Mouse (Mus musculus) adrenal gland, adult (tissue): Measurements from ENCODE around the gene Ostf1.

ENCODE experiments used
- DNase-seq, 2 experiments: peaks; one replicate each; pipeline ENCODE4 v3.0.0; 2022 to 2023; ENCODE audit warnings: low spot score in 1 of 2; ENCODE audit not compliant: inconsistent age in 2 of 2

The Ostf1 gene

DNA sequence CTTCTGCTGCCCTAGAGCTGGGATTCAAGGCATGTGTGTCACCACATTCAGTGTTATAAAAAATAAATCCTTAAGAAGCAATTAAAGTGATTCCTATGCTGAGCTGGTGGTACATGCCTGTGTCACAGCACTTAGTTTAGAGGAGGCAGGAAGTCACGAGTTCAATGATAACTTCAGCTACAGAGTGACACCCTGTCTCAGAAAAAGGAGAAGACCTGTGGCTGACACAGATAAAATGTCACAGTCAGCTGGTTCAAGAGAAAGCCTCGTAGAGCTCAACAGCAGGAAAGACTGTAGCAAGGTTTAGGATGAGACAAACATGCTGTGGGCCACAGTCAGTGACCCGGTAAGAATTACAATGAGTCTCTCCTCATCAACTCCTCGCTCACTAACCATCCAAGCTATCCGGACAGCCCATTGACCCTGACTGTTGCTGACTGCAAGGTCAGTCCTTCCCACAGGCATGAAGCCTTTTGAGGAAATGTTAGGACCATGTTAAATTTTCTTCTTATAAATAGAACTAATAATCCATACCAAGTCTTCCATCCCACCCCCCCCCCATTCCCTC, 15.3 kb upstream of the Ostf1 start:
- DNase-seq: peak; percentile 73 to 86

DNA sequence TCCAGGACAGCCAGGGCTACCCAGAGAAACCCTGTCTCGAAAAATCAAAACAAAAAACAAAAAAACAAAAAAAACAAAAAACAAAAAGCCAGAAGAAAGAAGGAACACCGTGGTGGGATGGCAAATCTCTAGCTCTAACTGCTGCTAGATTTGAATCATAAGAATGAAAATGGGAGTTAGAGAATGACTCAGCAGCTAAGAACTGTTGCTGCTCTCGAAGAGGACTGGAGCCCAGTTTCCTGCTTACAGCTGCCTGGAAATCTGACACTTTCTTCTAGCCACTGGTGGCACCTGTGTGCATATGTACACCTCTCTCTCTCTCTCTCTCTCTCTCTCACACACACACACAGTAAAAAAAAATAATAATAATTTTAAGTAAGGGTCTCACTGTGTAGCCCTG, 14.8 kb upstream of the Ostf1 start:
- peak in 1 of 2 experiments; percentile 45 for DNase-seq

DNA sequence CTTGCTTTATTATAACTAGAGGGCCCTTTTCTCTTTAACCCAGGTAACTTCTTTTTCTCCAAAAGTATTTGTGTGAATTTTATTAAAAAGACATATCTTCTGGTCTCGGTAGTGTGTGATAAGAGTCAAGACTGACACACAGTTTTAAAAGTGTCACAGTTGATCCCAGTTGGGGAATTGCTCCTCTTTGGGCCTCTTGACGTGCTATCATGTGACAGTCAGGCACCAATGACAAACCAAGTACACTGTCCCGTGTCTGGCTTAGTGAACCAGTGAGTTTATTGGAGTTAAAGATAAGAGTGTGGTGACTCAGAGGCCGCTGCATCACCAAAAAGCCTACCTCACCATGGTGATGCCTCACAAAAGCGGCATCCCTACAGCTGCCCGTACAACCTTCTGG, 12.5 kb upstream of the Ostf1 start:
- no peak for DNase-seq

DNA sequence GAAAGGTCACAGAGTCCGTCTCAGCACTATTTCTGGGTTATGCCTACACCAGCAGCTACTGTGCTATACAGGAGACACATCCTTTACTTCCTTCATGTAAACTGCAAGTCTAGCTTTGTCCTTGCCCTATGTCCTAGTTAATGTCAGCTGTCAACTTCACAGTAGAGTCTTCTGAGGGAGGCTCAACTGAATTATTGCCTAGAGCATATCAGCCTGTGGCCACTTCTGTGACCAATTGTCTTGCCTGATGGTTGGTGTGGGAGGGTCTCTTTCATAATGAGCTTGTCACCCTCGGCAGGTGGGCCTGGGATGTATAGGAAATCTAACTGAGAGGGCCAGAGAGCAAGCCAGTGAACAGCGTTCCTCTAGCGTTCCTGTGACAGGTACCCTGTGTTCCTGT, 11.8 kb upstream of the Ostf1 start:
- no peak for DNase-seq

DNA sequence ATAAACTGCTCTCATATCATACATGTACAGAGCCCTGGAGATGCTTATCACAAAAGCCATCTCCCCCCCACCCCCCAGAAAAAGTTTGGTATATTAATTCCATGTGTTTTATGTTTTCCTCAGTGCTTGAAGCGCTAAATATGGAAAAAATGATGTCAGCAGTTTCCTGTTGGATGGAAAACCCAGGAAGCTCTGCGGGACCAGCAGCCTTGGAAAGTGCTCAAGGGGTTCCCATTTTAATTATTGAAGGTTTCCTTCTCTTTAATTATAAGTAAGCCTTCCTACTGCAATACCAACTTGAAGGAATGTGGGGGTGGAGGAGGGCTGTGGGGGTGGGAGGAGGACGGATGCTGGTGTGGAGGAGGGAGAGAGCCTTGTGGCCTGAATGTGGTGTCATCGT, 9.4 kb upstream of the Ostf1 start:
- no peak for DNase-seq

DNA sequence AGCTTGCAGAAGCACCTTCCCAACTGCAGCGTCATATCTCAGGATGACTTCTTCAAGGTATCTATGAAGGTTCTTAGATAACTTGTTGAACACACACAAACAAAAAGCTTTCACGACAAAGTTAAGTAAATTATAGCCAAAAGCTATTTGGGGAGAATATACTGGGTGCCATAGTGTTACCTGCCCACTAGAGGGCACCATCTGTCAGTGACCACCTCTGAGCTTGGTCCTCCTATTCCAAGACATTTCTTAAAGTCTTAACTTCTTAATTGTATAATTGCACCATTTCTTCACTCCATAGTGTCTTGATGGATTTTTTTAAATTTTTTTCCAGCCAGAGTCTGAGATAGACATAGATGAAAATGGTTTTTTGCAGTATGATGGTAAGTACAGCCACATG, 7.9 kb upstream of the Ostf1 start:
- DNase-seq: no peak

DNA sequence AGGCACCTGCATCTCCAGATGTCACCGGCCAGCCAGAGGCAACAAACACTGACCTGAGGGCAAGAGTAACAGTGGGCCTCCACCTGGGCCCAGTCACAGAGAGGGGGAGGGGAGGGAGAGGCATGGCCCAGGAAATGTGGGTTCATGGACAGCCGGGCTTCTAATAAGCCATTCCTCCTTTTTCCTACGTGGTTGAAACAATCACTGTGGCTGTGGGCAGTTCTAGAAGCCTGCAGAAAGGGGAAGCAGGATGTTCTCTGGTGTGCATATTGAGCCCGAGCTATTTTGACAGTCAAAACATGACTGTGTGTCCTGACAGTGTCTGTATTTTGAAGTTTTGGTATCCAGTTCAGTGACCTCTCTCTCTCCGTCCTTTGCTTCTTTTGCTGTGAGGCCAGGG, 7.3 kb upstream of the Ostf1 start:
- no peak for DNase-seq

DNA sequence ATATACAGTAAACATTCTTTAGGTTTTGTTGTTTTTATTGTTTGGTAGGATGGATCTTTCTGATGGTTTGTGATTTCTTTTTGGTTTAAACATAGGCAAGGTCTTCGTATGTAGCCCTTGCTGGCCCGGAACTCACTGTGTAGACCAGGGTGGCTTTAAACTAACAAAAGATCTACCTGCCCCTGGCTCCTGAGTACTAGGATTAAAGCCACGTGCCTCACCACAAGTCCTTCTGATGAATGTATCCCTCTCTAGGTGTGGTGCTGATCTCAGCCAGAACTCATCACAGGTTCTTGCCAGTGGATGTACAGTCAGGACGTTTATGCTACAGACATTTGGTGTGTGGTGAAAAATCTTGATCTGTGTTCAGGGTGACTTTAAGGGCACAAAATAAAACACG, 6.3 kb upstream of the Ostf1 start:
- DNase-seq: no peak

DNA sequence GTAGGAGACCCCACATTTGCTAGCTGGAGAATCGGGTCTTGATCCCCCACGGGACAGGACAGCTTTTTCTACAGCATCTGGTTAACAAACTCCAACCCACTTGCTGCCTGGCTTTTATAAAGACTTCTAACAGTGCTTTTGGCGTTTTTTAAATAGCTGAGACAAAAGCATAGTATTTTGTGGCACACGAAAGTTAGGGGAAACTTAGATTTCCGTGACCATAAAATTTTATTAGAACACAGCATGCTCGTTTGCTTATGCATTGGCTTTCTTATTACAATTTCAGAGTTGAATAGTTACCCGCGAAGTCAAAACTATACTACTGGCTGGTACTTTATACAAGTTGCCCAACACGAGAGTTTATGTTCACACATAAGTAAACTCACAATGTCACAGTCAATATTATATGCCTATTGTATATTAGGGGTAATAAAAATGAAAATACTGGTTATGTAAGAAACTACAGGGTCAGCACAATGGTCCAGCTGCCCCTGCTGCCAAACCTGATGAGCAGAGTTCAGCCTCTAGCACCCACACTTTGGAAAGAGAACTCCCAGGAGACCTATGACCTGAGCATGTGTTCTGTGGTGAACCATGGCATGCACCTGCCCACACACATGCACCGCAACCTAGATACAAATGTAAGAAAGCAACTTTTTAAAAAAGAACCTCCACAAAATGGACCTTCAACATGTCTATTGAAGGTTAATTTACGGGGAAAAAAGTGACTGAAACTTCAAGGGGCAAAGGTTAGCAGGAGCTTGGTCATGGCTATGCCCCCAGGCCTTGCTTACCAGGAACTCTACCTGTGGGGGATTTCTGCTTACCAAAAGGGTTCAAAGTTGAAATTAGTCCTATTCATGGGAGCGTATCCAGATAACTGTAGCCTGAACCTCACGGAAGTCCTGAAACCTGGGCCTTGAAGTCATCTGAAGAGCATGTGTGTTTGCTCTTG, 885 bp upstream of the Ostf1 start:
- DNase-seq: no peak

DNA sequence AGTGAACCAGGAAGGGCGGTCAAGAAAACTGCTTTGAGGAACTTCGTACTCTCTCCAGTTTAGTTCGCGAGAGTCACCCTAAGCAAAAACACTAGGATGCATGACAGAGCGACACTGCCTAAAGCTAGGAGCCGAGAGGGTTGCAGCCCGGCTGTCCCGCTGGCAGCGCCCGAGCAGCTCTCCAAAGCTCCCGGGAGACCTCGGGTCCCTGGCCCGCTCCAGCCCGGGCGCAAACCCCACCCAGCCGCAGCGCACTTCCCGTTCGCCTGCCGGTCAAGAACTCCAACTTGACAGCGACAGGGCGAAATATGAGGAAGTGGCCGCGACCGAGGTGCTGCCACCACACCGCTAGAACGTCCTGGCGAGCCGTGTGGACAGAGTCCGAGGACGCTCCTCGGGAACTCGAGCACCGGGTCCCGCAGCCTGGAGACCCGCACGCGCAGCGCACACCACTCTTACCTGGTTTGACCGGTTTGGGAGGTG, 421 bp downstream of the Ostf1 start:
- DNase-seq: peak; percentile 77 to 90

DNA sequence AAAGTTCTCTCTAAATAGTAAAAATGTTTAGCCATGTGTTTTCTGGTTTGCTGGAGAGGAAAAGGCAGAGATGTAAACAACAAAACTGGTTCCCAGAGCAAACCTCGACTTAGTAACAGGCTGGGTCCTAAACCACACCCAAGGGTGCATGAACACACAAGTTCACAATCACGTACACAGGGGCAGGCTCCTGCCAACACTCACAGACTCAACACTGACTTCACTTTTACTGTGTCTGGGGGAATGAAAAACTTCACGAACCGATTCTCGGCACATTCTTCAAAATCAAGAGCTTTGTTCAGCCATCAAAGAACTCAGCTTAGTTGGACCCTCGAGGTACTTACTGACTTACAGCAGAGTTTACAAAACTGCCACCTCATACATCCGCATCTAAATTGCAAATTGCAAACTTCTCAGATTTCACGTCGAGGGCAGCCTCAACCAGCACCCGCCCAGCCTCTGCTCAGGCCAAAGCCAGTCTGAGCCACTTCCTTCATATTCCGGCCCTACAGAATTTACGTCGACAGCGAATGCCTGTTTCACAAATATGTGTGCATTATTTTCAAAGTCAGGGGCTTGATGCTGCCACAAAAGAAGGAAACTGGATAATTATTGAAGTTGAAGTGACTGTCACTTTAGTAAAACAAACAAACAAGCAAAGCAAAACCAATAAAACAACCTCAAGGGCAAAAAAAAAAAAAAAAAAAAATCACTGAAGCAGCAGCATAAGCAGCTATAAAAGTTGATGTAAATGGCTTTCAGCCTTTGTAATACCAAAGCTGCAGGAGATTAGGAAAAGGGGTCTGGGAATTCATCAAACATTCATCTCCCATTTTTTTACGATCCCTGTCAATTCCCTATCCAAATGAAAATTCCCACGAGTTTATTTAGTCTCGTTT, 1.2 kb downstream of the Ostf1 start:
- peak; percentile 37 to 69 for DNase-seq

DNA sequence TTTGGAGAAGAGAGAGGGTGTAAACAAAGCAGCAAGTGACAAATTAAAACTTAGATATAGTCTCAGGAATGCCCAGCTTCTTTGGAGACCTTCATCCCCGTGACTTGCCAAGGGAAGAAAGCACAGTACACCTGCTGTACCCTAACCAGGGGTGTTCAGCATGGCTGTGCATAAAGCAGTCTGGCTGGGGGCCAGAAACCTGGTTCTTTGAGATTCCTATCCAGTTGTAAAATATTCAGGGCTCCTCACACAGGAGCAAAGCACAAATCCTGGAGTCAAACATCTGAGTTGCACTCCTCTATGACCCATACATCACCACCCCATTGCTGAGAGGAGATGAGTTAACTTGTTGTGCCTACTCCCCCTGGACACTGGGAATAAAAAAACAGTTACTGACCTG, 2.0 kb downstream of the Ostf1 start:
- DNase-seq: peak in 1 of 2 experiments; percentile 52

DNA sequence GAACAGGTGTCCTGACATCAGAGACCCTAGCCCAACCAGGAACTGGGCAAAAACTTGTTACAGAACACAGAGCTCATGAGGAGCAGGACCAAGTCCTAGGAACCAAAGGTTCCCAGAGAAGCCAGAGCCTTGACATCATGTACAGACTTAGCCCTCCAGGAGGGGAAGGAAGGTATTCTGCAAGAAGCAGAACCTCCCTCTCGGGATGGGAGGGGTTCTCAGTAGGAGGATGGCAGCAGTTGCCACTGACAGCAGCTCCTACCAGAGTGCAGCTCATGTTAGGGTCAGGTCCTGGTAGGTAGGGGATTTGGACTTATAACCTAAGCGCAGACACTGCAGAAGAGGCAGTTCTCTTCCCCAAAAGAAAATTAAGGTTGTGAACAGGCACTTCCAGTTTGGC, 7.7 kb downstream of the Ostf1 start:
- no peak for DNase-seq

DNA sequence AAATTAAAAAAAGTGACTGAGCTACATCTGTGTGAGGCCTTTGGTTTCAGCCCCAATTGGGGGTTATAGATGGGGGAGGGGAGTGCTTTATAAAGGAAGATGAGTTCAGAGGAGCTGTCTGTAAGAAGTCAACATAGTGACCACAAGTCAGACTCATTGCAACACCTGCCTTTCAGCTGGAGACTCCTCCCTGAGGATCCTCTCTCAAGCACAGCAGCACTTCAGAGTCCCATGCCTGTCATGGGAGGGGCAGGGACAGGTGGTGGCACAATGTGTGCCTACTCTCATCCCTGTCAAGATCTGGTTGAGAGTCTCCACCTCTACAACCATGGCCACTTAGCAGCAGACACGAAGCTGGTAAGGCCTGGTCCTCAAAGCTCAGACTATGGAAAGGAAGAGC, 11.9 kb downstream of the Ostf1 start:
- no peak for DNase-seq

DNA sequence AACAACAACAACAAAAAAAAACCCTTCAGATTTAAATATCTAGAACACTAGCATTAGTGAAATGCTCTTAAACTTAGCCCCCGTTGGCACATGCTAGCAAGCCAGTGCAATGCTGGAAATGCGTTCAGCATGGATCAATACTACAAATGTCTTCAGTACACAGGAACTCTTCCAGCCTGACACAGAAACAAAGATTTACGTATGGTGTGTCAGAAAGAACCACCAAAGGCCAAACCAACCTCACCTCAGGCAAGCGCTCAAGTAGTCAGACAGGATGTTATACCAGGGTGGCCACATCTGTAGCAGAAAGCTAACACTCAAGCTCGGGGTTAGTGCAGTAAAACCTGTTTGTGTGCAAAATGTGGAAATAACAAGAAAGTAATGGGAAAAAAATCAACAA, 12.6 kb downstream of the Ostf1 start:
- no peak for DNase-seq

DNA sequence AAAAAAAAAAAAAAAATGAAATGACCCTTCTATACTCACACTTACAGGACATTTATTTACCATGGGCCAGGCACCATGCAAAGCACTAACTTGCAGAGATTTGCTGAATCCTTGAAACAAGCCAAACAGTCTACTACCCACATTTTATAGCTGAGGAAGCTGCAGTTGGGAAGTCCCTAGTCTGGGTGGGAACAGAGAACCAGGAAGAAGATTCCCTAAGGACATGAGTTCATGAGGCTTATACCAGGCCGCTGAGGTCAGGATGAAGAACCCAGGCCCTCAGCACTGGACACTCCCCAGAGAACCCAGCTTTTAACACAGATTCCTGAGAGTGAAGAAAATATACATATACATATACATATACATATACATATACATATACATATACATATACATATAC, 14.1 kb downstream of the Ostf1 start:
- no peak for DNase-seq

DNA sequence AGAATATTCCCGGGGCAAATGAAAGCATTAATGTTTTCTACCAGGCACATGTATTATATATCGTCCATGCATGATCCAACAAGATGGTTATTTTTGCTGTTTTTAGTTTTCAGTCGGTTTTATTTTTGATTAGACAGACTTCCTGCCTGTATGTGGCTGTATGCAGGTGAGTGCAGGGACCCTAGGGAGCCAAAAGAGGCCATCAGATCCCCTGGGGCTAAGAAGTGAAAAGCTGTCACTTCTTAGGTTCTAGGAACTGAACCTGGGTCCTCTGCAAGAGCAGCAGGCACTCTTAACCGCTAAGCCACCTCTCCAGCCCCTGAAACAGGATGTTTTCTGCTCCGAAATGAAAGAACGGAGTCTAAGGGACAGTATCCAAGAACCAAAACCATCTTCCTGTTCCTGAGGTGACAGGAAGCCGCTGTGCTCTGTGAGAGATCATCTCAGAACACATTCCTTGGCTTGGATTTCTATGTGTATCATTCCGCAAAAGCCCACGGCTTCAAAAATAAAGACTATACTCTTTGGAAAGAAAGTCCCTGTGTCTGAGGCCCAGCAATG, 15.9 kb downstream of the Ostf1 start:
- DNase-seq: no peak

DNA sequence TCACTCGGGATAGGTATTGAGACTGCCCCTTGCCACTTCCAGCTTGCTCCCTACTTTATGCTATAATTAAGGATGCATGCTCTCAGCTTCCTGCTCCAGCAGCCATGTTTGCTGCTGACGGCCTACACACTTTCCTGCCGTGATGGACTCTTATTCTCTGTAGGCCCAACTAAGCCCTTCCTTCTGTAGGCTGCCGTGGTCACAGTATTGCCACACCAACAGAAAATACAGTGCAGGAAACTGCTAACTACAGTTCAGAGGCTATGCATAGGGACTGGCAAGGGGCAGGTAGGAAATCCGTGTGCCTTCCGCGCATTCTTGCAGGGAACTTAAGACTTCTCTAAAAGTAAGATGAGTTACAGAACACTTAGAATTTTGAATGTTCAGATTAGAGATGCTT, 17.3 kb downstream of the Ostf1 start:
- no peak for DNase-seq

DNA sequence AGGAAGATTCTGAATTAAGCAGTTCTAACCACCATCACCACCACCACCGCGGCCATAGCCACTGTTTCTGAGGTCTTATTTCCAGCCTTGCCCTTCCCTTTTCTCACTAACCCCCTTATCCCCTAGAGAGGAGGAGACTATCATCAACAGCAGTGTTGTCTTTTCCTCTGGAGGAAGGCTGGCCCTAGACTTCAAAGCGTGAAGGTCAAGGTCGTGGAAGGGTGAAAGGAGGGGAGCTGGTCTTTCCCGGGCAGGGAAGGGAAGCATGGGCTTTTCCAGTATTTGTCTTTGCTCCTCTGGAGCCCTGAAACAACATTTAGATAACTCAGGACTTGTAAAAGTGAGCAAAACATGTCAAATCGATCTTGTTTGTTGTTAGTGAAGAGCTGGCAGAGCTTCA, 22.6 kb downstream of the Ostf1 start:
- peak; percentile 72 to 82 for DNase-seq

DNA sequence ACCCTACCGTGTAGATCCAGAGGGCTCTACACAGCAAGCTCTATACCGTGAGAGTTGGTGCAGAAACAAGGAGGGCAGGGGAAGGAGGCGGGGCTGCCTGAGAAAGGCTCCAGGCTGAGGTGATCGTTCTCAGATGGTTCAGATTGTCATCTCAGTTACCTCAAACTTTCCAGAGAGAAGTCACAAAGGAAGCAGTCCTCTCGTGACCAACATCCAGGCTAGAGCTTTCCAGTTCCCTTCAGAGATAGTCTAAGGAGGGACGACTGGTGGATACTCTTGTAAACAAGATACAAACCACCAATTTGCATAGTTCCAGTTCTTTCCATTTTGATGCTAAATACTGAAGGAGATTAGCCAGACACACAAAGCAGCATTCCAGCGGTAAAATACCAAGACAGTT, 23.7 kb downstream of the Ostf1 start:
- peak in 1 of 2 experiments; percentile 25 for DNase-seq

DNA sequence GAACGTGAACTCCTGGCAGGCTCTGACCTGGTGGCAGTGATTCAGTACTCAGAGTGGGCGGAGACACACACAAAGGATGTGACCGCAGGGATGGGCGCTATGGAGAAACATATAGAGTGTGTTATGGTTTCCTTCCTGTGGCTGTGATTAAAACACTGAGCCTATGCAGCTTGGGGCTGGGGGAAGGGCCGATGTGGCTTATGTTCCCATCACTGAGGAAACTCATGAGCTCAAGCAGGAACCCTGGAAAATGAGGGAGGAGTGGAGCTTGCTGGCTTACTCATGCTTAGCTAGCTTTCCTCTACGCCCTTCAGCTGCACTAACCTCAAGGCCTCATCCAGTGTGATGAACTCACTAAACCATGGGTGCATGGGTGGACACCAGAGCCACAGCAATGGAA, 28.6 kb downstream of the Ostf1 start:
- peak; percentile 68 to 84 for DNase-seq
